Mouse (Mus musculus): ENCODE results near the gene Cpne1. TPM values are rescaled to one million over a fixed set of nuclear protein-coding genes. Genes with fewer than 3 reads are reported as not detected.
A peak's percentile ranks its signal among the peaks of the same experiment; 100 is the strongest.
"Not testable (repeated sequence)": the region's sequence is repeated elsewhere in the genome, so short reads cannot be mapped to it uniquely, and the experiment has no call there.

Gene Cpne1
- polyA plus RNA-seq, 1 experiment from 2014 or later, result 43.1 TPM

- H3K4me2 ChIP-seq (ENCODE audit: low read length), result no peak overlapping the region
- no peak for DNase-seq (ENCODE audit: low spot score)
- no peak overlapping the region for H3K4me3 ChIP-seq (replicated peaks; ENCODE audit: low read depth, low read length)
- no peak overlapping the region for H3K27ac ChIP-seq
- H3K9ac ChIP-seq (ENCODE audit: low read depth, low read length), result no peak overlapping the region
- H3K27me3 ChIP-seq (ENCODE audit: insufficient read depth, low read length), result no peaks in the 10 kb centered on the region
- H3K4me1 ChIP-seq (replicated peaks; ENCODE audit: insufficient read depth, low read length), result no peaks in the 10 kb centered on the region
- H3K36me3 ChIP-seq (ENCODE audit: insufficient read depth, low read length), result 0 out of 2 replicates have a peak, but pooled peaks cover 6% of the 10 kb centered on the region
- H3K9me3 ChIP-seq (replicated peaks; ENCODE audit: low read length), result no peaks in the 10 kb centered on the region
- ATAC-seq (replicated peaks; ENCODE audit: low FRiP score, low read depth), result no peak; the same call in 1 of the 2 replicates
- WGBS, result 89% methylated on average over 5 of the region's 5 CpGs
- TF ChIP-seq CTCF (IDR thresholded peaks at IDR 0.05; ENCODE audit: low read depth), result no peak
Observed at GRCm38 (mm10) chr2:156123731-156124130, 12.0 kb upstream of the Cpne1 start.

- no peak overlapping the region for H3K4me2 ChIP-seq (ENCODE audit: low read length)
- H3K4me1 ChIP-seq (replicated peaks; ENCODE audit: insufficient read depth, low read length), result no peaks in the 10 kb centered on the region
Observed at GRCm38 (mm10) chr2:156119566-156119965, 7.8 kb upstream of the Cpne1 start.

GRCm38 (mm10) chr2:156112080-156112423 is 287 bp upstream of the Cpne1 start:
- Histone ChIP-seq H3K4me2 (ENCODE audit: low read length) (peak overlapping the region; percentile 75), H3K4me3 (replicated peaks; ENCODE audit: low read depth, low read length) (peak overlapping the region; percentile 99), H3K9ac (ENCODE audit: low read depth, low read length) (peak overlapping the region; percentile 97), H3K27ac (peak overlapping the region; percentile 94)
- not testable (repeated sequence) for ATAC-seq (replicated peaks; ENCODE audit: low FRiP score, low read depth); H3K4me1 ChIP-seq (replicated peaks; ENCODE audit: insufficient read depth, low read length); H3K9me3 ChIP-seq (replicated peaks; ENCODE audit: low read length); H3K27me3 ChIP-seq (ENCODE audit: insufficient read depth, low read length); H3K36me3 ChIP-seq (ENCODE audit: insufficient read depth, low read length); DNase-seq (ENCODE audit: low spot score)
- WGBS, result 21% methylated on average over 5 of the region's 5 CpGs

More at GRCm38 (mm10) chr2:156119566-156119965, 7.8 kb upstream of the Cpne1 start:
- Histone ChIP-seq H3K27ac (no peak overlapping the region), H3K4me3 (replicated peaks; ENCODE audit: low read depth, low read length) (no peak overlapping the region), H3K9ac (ENCODE audit: low read depth, low read length) (no peak overlapping the region), H3K9me3 (replicated peaks; ENCODE audit: low read length) (no peaks in the 10 kb centered on the region), H3K36me3 (ENCODE audit: insufficient read depth, low read length) (0 out of 2 replicates have a peak, but pooled peaks cover 6% of the 10 kb centered on the region), H3K27me3 (ENCODE audit: insufficient read depth, low read length) (no peaks in the 10 kb centered on the region)
- ATAC-seq (replicated peaks; ENCODE audit: low FRiP score, low read depth) (no peak), DNase-seq (ENCODE audit: low spot score) (no peak)
- no peak for TF ChIP-seq CTCF (IDR thresholded peaks at IDR 0.05; ENCODE audit: low read depth)

GRCm38 (mm10) chr2:156110627-156111357 is 973 bp downstream of the Cpne1 start:
- peak overlapping the region; percentile 99 for H3K4me3 ChIP-seq (replicated peaks; ENCODE audit: low read depth, low read length)
- WGBS, result under 1% methylated on average over 16 of the region's 16 CpGs
- H3K9me3 ChIP-seq (replicated peaks; ENCODE audit: low read length), result no peaks in the 10 kb centered on the region
- no peaks in the 10 kb centered on the region; the same call in 1 of the 2 replicates for H3K4me1 ChIP-seq (replicated peaks; ENCODE audit: insufficient read depth, low read length)
- peak; percentile 73 for DNase-seq (ENCODE audit: low spot score)
- no peaks in the 10 kb centered on the region for H3K36me3 ChIP-seq (ENCODE audit: insufficient read depth, low read length)
- no peaks in the 10 kb centered on the region for H3K27me3 ChIP-seq (ENCODE audit: insufficient read depth, low read length)
- no peak for TF ChIP-seq CTCF (IDR thresholded peaks at IDR 0.05; ENCODE audit: low read depth)
- peak overlapping the region; percentile 94 for H3K27ac ChIP-seq
- H3K4me2 ChIP-seq (ENCODE audit: low read length), result peak overlapping the region; percentile 75
- peak; percentile 71; the same call in 1 of the 2 replicates for ATAC-seq (replicated peaks; ENCODE audit: low FRiP score, low read depth)
- H3K9ac ChIP-seq (ENCODE audit: low read depth, low read length), result peak overlapping the region; percentile 97

- Histone ChIP-seq H3K4me3 (replicated peaks; ENCODE audit: low read depth, low read length) (no peak overlapping the region), H3K27ac (no peak overlapping the region), H3K9ac (ENCODE audit: low read depth, low read length) (no peak overlapping the region), H3K27me3 (ENCODE audit: insufficient read depth, low read length) (no peaks in the 10 kb centered on the region), H3K36me3 (ENCODE audit: insufficient read depth, low read length) (peaks cover 17% of the 10 kb centered on the region), H3K4me1 (replicated peaks; ENCODE audit: insufficient read depth, low read length) (no peaks in the 10 kb centered on the region), H3K9me3 (replicated peaks; ENCODE audit: low read length) (no peaks in the 10 kb centered on the region), H3K4me2 (ENCODE audit: low read length) (no peak overlapping the region)
- whole genome bisulfite sequencing, result 77% methylated on average over 5 of the region's 5 CpGs
- DNase-seq (ENCODE audit: low spot score), result no peak
- no peak for ATAC-seq (replicated peaks; ENCODE audit: low FRiP score, low read depth)
- TF ChIP-seq CTCF (IDR thresholded peaks at IDR 0.05; ENCODE audit: low read depth), result no peak
Observed at GRCm38 (mm10) chr2:156091926-156092325, 19.8 kb downstream of the Cpne1 start.

GRCm38 (mm10) chr2:156089799-156090198 is 22.0 kb downstream of the Cpne1 start:
- H3K4me3 ChIP-seq (replicated peaks; ENCODE audit: low read depth, low read length), result no peak overlapping the region
- H3K36me3 ChIP-seq (ENCODE audit: insufficient read depth, low read length), result 0 out of 2 replicates have a peak, but pooled peaks cover 3% of the 10 kb centered on the region
- 92% methylated on average over 1 of the region's 1 CpGs for WGBS
- ATAC-seq (replicated peaks; ENCODE audit: low FRiP score, low read depth), result no peak
- DNase-seq (ENCODE audit: low spot score), result no peak
- no peaks in the 10 kb centered on the region for H3K9me3 ChIP-seq (replicated peaks; ENCODE audit: low read length)
- H3K27ac ChIP-seq, result no peak overlapping the region
- TF ChIP-seq CTCF (IDR thresholded peaks at IDR 0.05; ENCODE audit: low read depth), result no peak
- H3K27me3 ChIP-seq (ENCODE audit: insufficient read depth, low read length), result no peaks in the 10 kb centered on the region
- no peaks in the 10 kb centered on the region for H3K4me1 ChIP-seq (replicated peaks; ENCODE audit: insufficient read depth, low read length)
- no peak overlapping the region for H3K4me2 ChIP-seq (ENCODE audit: low read length)
- no peak overlapping the region for H3K9ac ChIP-seq (ENCODE audit: low read depth, low read length)
